Mouse (Mus musculus) testis, adult 2 months (tissue): Measurements from ENCODE around the gene Rab7.

Experiments used
- CTCF ChIP-seq: fragments of 200-500 bp; IDR thresholded peaks from 2 replicates; pipeline ENCODE4 v1.5.1; 2012; ENCODE audit warnings: low read depth, mild to moderate bottlenecking, inconsistent platforms, low read length, moderate library complexity; ENCODE audit not compliant: control insufficient read depth, insufficient read depth, insufficient replicate concordance
- POLR2A ChIP-seq: fragments of 200-500 bp; IDR thresholded peaks from 2 replicates; pipeline ENCODE4 v1.6.1; 2012; ENCODE audit warnings: low read depth, mild to moderate bottlenecking, inconsistent platforms, low read length, moderate library complexity; ENCODE audit not compliant: control insufficient read depth

DNA sequence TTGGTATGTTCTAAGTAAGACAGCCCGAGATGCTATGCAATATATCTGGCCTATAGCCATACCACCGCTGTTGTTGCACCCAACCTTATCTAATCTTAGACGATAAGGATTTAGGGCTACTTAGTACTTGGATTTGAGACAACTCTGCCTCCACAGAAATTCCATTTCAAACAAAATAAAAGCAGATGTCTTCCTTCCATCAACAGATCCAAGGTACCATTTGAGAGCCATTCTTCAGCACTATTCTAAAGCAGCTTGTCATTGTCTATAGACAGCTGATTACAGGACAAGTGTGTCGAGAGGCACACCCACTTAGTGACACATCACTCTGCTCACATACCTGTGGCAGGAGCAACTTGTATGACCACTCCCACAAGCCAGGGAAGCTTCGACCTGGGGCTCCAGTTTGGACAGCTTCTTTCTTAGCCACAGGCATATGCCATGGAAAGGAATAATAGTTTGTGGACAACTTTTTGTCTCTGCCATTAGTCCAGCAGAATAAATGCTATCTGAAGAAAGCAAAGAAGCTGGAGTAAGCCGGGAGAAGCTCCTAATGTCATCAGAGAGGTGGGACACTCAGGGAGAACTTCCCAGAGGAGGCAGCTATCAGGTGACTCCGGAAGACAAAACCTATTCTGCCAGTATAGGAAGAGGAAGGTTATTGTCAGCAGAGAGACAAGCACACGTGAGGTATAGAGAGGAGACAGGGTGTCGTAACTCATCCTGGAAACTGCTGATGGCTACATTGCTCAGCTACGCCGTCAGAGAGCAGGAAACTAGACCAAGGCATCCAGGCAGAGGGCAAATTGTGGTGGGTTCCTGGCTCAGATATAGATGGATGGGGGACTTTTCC lies 8.4 kb upstream of the Rab7 start:
- no peak for TF ChIP-seq CTCF
- no peak for TF ChIP-seq POLR2A
